Mouse (Mus musculus) left cerebral cortex, adult 2 months (tissue): ENCODE data around the gene Map2k1. TPM values are rescaled to one million over a fixed set of nuclear protein-coding genes. Genes with fewer than 3 reads are reported as not detected.
"Not testable (repeated sequence)": the region's sequence is repeated elsewhere in the genome, so short reads cannot be mapped to it uniquely, and the experiment has no call there.

ENCODE experiments used
- DNase-seq, 2 experiments: peaks; one replicate each; pipeline ENCODE4 v3.0.0; 2021 to 2022; ENCODE audit warnings: low spot score in 2 of 2, mixed read lengths in 1 of 2; ENCODE audit errors: extremely low spot score in 1 of 2
- H3K27ac ChIP-seq: fragments of 200-600 bp; 2 replicates; pipeline ENCODE4 v1.8.1; 2022
- H3K4me3 ChIP-seq: fragments of 200-600 bp; 2 replicates; pipeline ENCODE4 v1.8.1; 2022
- CTCF ChIP-seq: fragments of 200-600 bp; IDR thresholded peaks from 2 replicates; pipeline ENCODE4 v1.8.1; 2022; ENCODE audit warnings: antibody characterized with exemption, mild to moderate bottlenecking, moderate library complexity
- intact Hi-C: fragments of 180-260 bp; cut with DNase I; formaldehyde crosslinking; loops from one replicate; pipeline ENCODE4 v1.15.1; 2025
- total RNA-seq, 2 experiments: library from RNA; stranded (reverse); gene quantifications; 2 replicates each; pipeline ENCODE4 v1.2.3; 2021

The Map2k1 gene
- total RNA-seq, 2 experiments from 2014 or later: 286 to 295 TPM

DNA sequence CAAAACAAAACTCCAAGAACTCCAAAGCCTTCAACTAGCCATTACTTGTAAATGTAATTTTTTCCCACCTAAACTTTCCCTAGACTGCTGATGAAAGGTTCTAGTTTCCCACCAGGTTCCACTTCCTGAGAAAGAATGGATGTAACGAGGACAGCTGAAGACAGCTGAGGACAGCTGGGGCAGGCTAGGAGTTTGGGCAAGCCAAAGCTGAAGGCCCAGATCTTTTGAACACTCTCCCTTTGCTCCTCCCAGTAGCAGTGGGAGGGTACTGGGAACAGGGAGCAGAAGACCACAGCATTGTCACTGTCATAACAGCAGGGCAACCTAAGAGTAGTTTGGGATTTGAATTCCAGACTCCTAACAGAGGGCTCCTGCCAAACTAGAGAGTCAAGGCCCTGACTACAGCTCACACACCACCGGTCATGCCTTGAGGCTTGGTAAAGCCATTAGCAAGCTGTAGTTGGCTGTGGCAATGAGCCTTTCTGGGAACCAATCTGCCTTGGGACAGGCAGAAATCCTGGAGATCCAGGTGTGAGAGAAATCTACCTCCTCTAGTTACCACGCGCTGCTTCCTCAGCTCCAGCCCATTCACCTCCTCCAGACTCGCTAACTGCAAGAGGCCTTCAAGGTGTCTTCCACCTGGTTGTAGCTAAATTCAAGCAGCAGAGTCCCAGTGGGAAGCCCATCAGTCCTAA is 55.2 kb downstream of the Map2k1 start:
- no peak for TF ChIP-seq CTCF
- no peak overlapping the region for H3K4me3 ChIP-seq
- H3K27ac ChIP-seq: no peak overlapping the region
- DNase-seq: no peak
- intact Hi-C loops: no loop called here

DNA sequence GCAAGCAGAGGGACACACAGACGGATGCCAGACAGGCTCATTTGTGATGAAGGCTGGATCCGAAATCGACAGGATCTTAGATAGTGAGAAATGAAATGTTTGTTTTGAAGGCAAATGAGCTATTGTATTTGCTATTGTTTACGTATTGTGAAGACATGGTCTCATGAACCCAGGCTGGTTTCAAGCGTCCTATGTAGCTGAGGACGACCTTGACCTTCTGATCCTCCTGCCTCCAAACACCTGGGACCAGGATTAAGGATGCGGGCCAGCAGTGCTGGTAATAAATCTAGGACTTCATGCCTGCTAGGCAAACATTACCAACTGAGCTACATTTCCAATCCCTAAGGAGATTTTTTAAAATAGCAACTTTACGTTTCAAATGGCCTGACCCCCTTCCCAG is 55.9 kb downstream of the Map2k1 start:
- DNase-seq: no peak
- TF ChIP-seq CTCF: no peak
- no peak overlapping the region for H3K4me3 ChIP-seq
- intact Hi-C loops: no loop called here
- no peak overlapping the region for H3K27ac ChIP-seq

DNA sequence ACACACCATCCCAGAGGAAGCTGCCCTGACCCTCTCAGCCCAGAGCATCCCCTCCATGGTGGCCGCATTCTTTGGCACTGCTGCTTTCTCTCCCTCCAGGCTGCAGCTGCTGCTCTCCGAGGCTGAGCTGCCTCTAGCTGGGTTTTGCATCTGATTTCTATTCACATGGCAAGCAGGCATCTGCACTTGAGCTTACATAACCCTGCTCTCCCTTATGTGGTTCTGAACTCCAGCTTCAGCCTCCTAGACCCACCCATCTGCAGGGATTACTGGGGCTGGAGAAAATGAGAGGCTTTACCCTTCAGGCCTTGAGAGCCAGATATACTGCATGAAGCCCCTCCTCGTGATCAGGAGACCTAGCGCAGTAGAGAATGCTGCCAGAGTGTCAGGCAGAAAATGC is 57.9 kb downstream of the Map2k1 start:
- DNase-seq: peak; percentile 65 to 68
- no peak for TF ChIP-seq CTCF
- Histone ChIP-seq H3K27ac (peak overlapping the region; percentile 90), H3K4me3 (no peak overlapping the region)
- intact Hi-C loops: loop anchor here (1.0 kb wide), 1 partner anchor 58 kb away; the partner anchor contains the start of gene Map2k1

DNA sequence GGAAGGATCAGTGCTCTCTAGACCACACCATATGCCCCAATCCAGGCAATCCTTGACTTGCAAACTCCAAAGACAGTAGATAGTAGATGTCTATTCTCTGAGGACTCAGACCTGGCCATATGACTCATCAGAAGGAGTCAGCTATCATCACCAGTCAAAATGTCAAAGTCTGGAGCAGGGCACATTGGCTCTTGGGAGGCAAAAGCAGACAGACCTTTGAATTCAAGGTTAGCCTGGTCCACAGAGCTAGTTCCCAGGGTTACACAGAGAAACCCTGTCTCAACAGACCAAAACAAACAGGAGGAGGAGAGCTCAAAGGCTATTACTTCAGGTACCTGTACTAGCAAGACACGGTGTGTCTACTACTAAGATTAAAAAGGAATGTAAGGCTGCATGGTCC is 59.6 kb downstream of the Map2k1 start:
- Histone ChIP-seq H3K4me3 (no peak overlapping the region), H3K27ac (no peak overlapping the region)
- intact Hi-C loops: no loop called here
- TF ChIP-seq CTCF: no peak
- DNase-seq: no peak

DNA sequence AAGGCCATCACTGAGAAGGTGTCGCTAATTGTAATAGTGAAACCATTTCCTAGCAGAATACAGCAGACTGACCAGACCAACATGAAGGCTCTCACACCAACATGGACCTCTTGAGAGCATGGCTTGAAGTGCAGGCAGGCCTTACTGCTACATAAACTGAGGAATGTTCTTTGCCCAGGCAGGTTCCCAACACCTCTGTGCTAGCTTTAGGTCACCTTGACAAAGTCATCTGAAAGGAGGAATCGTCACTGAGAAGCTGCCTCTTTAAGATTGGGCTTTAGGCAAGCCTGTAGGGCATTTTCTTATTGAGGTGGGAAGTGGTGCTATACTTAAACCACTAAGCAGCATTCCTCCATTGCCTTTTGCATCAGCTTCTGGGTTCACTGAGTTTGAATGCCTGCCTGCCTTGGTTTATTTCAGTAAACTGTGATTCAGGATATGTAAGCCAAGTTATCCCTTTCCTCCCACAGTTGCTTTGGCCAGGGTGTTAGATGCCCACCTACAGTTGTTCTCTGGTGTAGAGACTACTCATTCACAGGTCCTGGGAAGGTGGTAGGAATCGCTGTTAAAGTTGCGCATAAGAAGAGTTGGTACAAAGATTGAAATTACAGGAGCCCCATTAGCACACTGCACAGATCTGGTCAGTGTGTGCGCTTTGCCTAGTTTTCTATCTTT is 69.1 kb downstream of the Map2k1 start:
- intact Hi-C loops: no loop called here
- DNase-seq: no peak
- Histone ChIP-seq H3K27ac (peak overlapping the region; percentile 42), H3K4me3 (no peak overlapping the region)
- TF ChIP-seq CTCF: no peak

DNA sequence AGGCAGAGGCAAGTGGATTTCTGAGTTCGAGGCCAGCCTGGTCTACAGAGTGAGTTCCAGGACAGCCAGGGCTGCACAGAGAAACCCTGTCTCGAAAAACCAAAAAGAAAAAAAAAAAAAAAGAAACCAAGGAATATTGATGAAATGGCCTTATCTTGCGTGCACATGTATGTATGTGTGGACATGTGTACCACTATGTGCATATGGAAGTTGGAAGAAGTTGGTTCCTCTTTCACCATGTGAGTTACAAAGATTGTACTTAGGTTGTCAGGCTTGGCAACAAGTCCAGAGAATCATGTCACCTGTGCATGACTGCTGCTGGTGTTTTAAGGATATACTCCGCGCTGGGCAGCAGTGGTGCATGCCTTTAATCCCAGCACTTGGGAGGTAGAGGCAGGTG is 70.1 kb downstream of the Map2k1 start:
- DNase-seq, H3K4me3 ChIP-seq, intact Hi-C loops, H3K27ac ChIP-seq: not testable (repeated sequence)

DNA sequence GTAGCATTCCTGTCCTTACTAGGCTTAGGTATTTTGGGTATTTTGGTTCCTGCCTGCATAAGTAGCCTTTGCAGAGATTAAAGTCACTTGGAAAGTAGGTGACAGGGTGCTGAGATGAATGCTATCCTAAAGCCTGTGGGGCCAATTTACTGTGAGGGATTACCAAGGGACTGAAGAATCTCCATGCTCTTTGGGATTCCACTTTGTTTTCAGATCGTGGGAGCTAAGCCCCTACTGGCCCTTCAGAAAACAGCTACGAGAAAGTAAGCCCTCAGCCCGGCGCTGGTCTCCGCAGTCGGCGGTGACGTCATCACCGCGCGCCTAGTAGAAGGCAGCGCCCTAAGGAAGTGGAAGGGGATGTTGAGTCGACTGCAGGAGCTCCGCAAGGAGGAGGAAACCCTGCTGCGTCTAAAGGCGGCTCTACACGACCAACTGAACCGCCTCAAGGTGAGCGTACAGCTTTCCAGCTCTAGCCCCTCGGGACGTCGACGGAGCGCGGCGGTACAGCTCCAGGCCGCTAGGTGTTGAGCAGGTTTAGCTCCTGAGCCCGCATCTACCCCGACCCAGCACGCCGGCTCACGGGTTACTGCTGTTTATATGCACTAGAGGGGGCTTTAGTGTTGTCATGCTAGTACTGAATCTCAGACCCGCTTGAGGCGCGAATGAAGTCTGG is 74.3 kb downstream of the Map2k1 start, which contains the start of gene Snapc5:
Gene Snapc5 (plus strand): TSS at position 301 of the 673 bp plus-strand sequence.
- DNase-seq: peak; percentile 87 to 89

DNA sequence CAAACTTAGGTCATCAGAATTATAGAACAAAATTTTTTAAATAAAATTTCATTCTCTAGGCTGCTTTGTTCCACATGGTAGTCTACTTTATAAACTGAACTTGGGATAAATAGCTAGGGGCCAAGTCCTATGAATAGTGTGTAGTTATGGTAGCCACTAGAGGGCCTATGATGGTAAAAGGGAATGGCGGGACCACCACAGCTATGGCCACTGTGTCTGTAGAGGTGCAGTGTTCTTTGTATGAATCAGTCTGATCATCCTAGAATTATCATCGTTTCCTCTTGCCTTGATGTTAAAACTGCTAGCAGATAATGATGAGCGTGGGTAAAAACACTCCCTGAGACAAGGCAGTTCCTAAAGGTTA is 74.8 kb downstream of the Map2k1 start:
- DNase-seq: no peak
- Histone ChIP-seq H3K4me3 (peak overlapping the region; percentile 79), H3K27ac (peak overlapping the region; percentile 68)
- intact Hi-C loops: loop anchor here (2.0 to 10.0 kb wide), 2 partner anchors 94 to 556 kb away; partner anchors contain the start of gene Rab11a
- peak; percentile 38 for TF ChIP-seq CTCF

More for the DNA sequence above, 74.3 kb downstream of the Map2k1 start, which contains the start of gene Snapc5:
- Histone ChIP-seq H3K27ac (peak within 1 kb of the TSS; percentile 90), H3K4me3 (peak within 1 kb of the TSS; percentile 79)
- TF ChIP-seq CTCF: peak; percentile 53
- intact Hi-C loops: loop anchor here (1.0 to 10.0 kb wide), 3 partner anchors 74 to 556 kb away; partner anchors contain the start of genes Map2k1 and Rab11a

DNA sequence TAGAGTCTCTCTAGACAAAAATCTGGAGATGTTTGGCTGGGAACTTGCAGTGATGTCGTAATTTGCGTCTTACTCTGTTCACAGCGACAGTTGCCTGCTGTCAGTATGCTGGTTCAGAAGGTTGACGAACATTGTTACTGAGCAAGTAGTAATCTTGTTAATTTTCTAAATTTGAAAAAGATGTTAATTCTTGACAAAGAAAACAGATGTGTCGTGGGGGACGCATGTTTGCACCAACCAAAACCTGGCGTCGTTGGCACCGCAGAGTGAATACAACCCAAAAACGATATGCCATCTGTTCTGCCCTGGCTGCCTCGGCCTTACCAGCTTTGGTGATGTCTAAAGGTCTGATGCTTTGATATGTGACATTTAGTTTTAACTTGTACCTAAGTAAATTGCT is 78.1 kb downstream of the Map2k1 start:
- intact Hi-C loops: loop anchor here (10.0 kb wide), 1 partner anchor 559 kb away; the partner anchor contains the start of gene Rab11a
- DNase-seq: no peak
- Histone ChIP-seq H3K27ac (no peak overlapping the region), H3K4me3 (no peak overlapping the region; the same call in 1 of the 2 replicates)
- no peak for TF ChIP-seq CTCF

DNA sequence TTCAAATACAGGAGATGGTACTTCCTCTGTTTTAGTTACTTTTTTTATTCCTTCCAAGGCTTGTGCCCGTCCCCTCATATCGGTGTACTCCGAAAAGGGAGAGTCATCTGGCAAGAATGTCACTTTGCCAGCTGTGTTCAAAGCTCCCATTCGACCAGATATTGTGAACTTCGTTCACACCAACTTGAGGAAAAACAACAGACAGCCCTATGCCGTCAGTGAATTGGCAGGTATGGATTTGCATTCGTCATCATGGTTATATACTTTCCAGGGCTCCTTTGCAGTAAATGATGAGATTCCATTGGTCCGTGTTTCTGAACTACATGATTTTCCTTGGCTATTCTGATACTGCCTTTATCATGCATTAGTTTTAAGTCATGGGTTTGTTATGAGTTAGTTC is 78.7 kb downstream of the Map2k1 start:
- Histone ChIP-seq H3K4me3 (peak overlapping the region; percentile 97), H3K27ac (no peak overlapping the region)
- TF ChIP-seq CTCF: no peak
- DNase-seq: no peak
- intact Hi-C loops: loop anchor here (10.0 kb wide), 1 partner anchor 560 kb away; the partner anchor contains the start of gene Rab11a

DNA sequence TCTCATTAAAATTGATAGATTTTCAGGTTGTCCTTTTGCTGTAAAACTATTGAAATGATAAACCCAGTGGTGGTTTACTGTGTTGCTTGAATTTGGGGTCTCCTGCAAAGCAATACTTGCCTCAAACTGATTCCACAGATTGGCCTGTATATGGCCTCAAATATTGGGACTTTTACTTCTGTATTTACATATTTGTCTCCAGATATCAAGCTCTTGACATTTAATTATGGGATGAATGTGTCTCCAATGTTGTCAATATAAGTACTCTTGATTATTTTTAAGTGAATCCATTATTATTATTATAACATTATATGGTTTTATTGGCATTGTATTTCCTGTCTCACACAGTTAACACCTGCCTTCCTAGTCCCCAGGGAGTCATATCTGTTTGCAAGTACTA is 79.1 kb downstream of the Map2k1 start:
- Histone ChIP-seq H3K27ac (no peak overlapping the region; the same call in 1 of the 2 replicates), H3K4me3 (peak overlapping the region; percentile 97)
- no peak for TF ChIP-seq CTCF
- intact Hi-C loops: loop anchor here (10.0 kb wide), 1 partner anchor 560 kb away; the partner anchor contains the start of gene Rab11a
- no peak for DNase-seq
